Mouse (Mus musculus) gastrocnemius, adult 2 months (tissue): Measurements from ENCODE around the gene Zfp945. TPM values are rescaled to one million over a fixed set of nuclear protein-coding genes. Genes with fewer than 3 reads are reported as not detected.
A peak's percentile ranks its signal among the peaks of the same experiment; 100 is the strongest.
"Not testable (repeated sequence)": the region's sequence is repeated elsewhere in the genome, so short reads cannot be mapped to it uniquely, and the experiment has no call there.

ENCODE experiments used
- DNase-seq: peaks from one replicate; pipeline ENCODE4 v3.0.0; 2022
- H3K27ac ChIP-seq: fragments of 200-600 bp; 2 replicates; pipeline ENCODE4 v1.8.1; 2022; ENCODE audit warnings: mild to moderate bottlenecking
- H3K4me3 ChIP-seq: fragments of 200-600 bp; 2 replicates; pipeline ENCODE4 v1.8.1; 2022; ENCODE audit warnings: mild to moderate bottlenecking, moderate library complexity
- CTCF ChIP-seq: fragments of 200-600 bp; IDR thresholded peaks from 2 replicates; pipeline ENCODE4 v1.8.1; 2022; ENCODE audit warnings: antibody characterized with exemption, mild to moderate bottlenecking, moderate library complexity
- intact Hi-C: fragments of 180-260 bp; cut with DNase I; formaldehyde crosslinking; loops from one replicate; pipeline ENCODE4 v1.15.1; 2025
- long read RNA-seq, 2 experiments: library from polyadenylated mRNA; stranded (forward); transcript quantifications; one replicate each; pipeline ENCODE4 v2.0.0; 2021
- total RNA-seq, 2 experiments: library from RNA; stranded (reverse); gene quantifications; 2 replicates each; pipeline ENCODE4 v1.2.3; 2021

Zfp945 gene
- 1 to 10 TPM; 2.2 to 2.8 TPM for total RNA-seq
- long read RNA-seq, experiment 1, full-length matches to known transcripts, result 2 of 3 reads
- long read RNA-seq, experiment 1, partial matches to known transcripts, result 0 of 3 reads
- long read RNA-seq, experiment 1, other reads (novel, unspliced or antisense), result 1 of 3 reads
- long read RNA-seq, experiment 2, full-length matches to known transcripts, result 2 of 3 reads
- long read RNA-seq, experiment 2, partial matches to known transcripts, result 0 of 3 reads
- long read RNA-seq, experiment 2, other reads (novel, unspliced or antisense), result 1 of 3 reads

- TF ChIP-seq CTCF, result no peak
- DNase-seq, result peak; percentile 82
- Histone ChIP-seq H3K27ac (peak within 1 kb of the TSS; percentile 92), H3K4me3 (peak within 1 kb of the TSS; percentile 82)
- intact Hi-C loops, result loop anchor here (10.0 kb wide), 1 partner anchor 328 kb away; the partner anchor contains the start of gene Zfp40
Observed at GRCm38 (mm10) chr17:22866845-22867481, at the start of gene Zfp945. Gene Zfp945 (minus strand): TSS chr17:22867134.

GRCm38 (mm10) chr17:22888302-22888701, 21.4 kb upstream of the Zfp945 start:
- TF ChIP-seq CTCF, result no peak
- no peak overlapping the region for H3K27ac ChIP-seq
- H3K4me3 ChIP-seq, result no peak overlapping the region
- intact Hi-C loops, result no loop called here
- DNase-seq, result no peak

- no peak overlapping the region for H3K27ac ChIP-seq
- TF ChIP-seq CTCF, result no peak
- no peak overlapping the region for H3K4me3 ChIP-seq
- no peak for DNase-seq
- intact Hi-C loops, result no loop called here
Observed at GRCm38 (mm10) chr17:22884059-22884698, 17.2 kb upstream of the Zfp945 start.

- Histone ChIP-seq H3K4me3 (no peak overlapping the region), H3K27ac (no peak overlapping the region)
- intact Hi-C loops, result no loop called here
- DNase-seq, result no peak
- TF ChIP-seq CTCF, result no peak
Observed at GRCm38 (mm10) chr17:22877427-22878307, 10.7 kb upstream of the Zfp945 start.

GRCm38 (mm10) chr17:22876316-22876715, 9.4 kb upstream of the Zfp945 start:
- H3K4me3 ChIP-seq, result no peak overlapping the region
- no peak overlapping the region for H3K27ac ChIP-seq
- intact Hi-C loops, result no loop called here
- no peak for DNase-seq
- TF ChIP-seq CTCF, result no peak

- intact Hi-C loops, H3K4me3 ChIP-seq, H3K27ac ChIP-seq, DNase-seq: not testable (repeated sequence)
Observed at GRCm38 (mm10) chr17:22875549-22875948, 8.6 kb upstream of the Zfp945 start.

GRCm38 (mm10) chr17:22866421-22866844, 501 bp downstream of the Zfp945 start:
- TF ChIP-seq CTCF, result no peak
- Histone ChIP-seq H3K27ac (peak overlapping the region; percentile 92), H3K4me3 (peak overlapping the region; percentile 82)
- no peak for DNase-seq
- intact Hi-C loops, result loop anchor here (10.0 kb wide), 1 partner anchor 328 kb away; the partner anchor contains the start of gene Zfp40

GRCm38 (mm10) chr17:22821166-22821565, 45.8 kb downstream of the Zfp945 start:
- intact Hi-C loops, result no loop called here
- DNase-seq, result no peak
- no peak for TF ChIP-seq CTCF

GRCm38 (mm10) chr17:22818199-22818595, 48.7 kb downstream of the Zfp945 start:
- intact Hi-C loops, result no loop called here
- peak overlapping the region; percentile 88; the same call in 1 of the 2 replicates for H3K27ac ChIP-seq
- DNase-seq, result no peak
- peak overlapping the region; percentile 88 for H3K4me3 ChIP-seq
- no peak for TF ChIP-seq CTCF

More at GRCm38 (mm10) chr17:22821166-22821565, 45.8 kb downstream of the Zfp945 start:
- H3K4me3 ChIP-seq, result no peak overlapping the region
- H3K27ac ChIP-seq, result no peak overlapping the region

GRCm38 (mm10) chr17:22817471-22818198, 49.3 kb downstream of the Zfp945 start:
- peak; percentile 68 for DNase-seq
- TF ChIP-seq CTCF, result no peak
- H3K27ac ChIP-seq, result peak overlapping the region; percentile 88
- peak overlapping the region; percentile 88 for H3K4me3 ChIP-seq
- intact Hi-C loops, result no loop called here

GRCm38 (mm10) chr17:22799707-22800106, 67.2 kb downstream of the Zfp945 start:
- no peak for DNase-seq
- Histone ChIP-seq H3K27ac (no peak overlapping the region), H3K4me3 (no peak overlapping the region)
- intact Hi-C loops, result no loop called here
- peak; percentile 14; the same call in 1 of the 2 replicates for TF ChIP-seq CTCF

Other genes with a start within 250 kb of the Zfp945 start
- gene Vmn2r113, start 75.8 kb upstream of the Zfp945 start, total RNA-seq, result not detected
- gene Vmn2r-ps130, start 194.0 kb upstream of the Zfp945 start, total RNA-seq, result not detected